Mouse (Mus musculus): ENCODE results near the gene Ptpa. TPM values are rescaled to one million over a fixed set of nuclear protein-coding genes. Genes with fewer than 3 reads are reported as not detected.

The Ptpa gene
- polyA plus RNA-seq (2012; rRNA removed) = 167 and 176 TPM in 2 replicates

DNA sequence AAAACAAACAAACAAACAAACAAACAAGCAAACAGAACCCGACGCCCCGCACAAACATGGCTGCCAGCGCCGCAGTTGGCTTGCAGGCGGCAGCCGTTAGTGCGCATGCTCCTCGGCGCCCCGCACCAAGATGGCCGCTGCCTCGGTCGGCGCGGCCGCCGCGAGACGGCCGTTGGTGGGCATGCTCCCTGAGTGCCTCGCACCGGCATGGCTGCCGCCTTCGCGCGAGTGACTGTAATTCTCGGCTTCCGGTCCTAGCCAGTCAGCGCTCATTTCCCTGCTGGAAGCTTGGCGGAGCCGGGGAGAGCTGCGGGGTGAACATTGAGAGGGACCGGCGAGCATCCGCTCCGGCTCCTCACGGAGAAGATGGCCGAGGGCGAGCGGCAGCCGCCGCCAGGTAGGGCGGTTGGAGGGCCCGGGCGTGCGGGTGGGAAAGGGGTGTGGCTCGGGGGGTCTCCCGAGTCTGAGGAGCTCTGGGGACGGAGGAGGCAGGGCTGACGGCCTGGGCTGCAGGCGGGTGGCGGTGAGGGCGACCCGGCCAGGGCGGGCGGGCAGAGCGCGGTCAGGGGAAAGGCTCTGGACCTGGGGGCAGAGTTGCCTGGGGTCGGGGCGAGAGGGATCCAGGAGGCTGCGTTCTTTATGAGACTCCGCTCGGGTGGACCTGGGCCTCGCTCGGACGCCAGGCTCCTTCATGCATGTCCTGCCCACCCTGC is at the start of gene Ptpa:
Gene Ptpa, plus strand, starts transcription at position 104 of the 713 bp plus-strand sequence.
- TF ChIP-seq CTCF (IDR thresholded peaks at IDR 0.05; ENCODE audit: extremely low read depth, insufficient read depth, low read length) (no peak), POLR2A (IDR thresholded peaks at IDR 0.05; ENCODE audit: extremely low read depth, insufficient read depth, low read length) (peak; percentile 85)
- Histone ChIP-seq H3K4me3 (ENCODE audit: insufficient read depth, low read length) (peak within 1 kb of the TSS; percentile 83), H3K27ac (ENCODE audit: insufficient read depth, low read length) (peak within 1 kb of the TSS; percentile 99), H3K4me1 (ENCODE audit: control insufficient read depth, insufficient read depth, low read length) (peaks cover 6% of the 10 kb centered on the region; the same call in 1 of the 2 replicates)

DNA sequence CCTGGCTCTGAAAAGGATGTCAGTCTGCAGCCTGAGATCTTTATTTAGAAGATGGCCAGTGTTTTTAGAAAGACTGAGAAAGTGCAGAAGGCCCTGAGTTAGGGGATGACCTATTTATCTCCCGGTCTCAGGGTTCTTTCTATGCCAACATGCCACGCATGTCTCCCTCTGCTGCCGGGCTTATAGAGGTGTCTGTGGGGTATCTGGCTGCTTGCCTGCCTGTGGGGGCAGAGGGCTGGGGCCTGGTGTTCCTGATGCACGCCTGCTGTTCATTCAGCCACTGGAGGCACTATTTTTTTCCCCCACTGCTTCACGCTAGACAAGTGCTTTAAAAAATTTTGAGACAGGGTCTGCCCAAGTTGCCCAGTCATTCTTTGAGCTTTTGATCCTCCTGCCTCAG is 49.6 kb upstream of the Ptpa start:
- TF ChIP-seq CTCF (IDR thresholded peaks at IDR 0.05; ENCODE audit: extremely low read depth, insufficient read depth, low read length) (no peak), POLR2A (IDR thresholded peaks at IDR 0.05; ENCODE audit: extremely low read depth, insufficient read depth, low read length) (no peak)
- Histone ChIP-seq H3K27ac (ENCODE audit: insufficient read depth, low read length) (no peak overlapping the region), H3K4me1 (ENCODE audit: control insufficient read depth, insufficient read depth, low read length) (peaks cover 4% of the 10 kb centered on the region; the same call in 1 of the 2 replicates), H3K4me3 (ENCODE audit: insufficient read depth, low read length) (no peak overlapping the region; the same call in 1 of the 2 replicates)

DNA sequence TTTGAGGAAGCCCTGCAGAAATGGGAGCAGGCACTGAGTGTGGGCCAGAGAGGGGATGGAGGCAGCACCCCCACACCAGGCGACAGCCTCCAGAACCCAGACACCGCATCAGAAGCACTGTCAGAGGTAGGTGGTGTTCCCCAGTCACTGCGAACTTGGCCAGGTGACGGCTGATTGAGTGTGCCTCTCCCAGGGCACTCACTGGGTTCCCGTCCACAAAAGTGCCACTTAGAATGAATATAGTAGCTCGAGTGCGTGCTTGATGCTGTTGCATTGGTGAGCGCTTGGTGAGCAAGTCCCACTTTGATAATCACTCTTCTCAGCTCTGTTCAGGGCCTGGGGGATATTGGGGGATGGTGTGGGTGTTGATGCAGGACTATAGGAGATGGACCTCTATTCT is 44.3 kb upstream of the Ptpa start:
- Histone ChIP-seq H3K4me3 (ENCODE audit: insufficient read depth, low read length) (no peak overlapping the region), H3K4me1 (ENCODE audit: control insufficient read depth, insufficient read depth, low read length) (no peaks in the 10 kb centered on the region), H3K27ac (ENCODE audit: insufficient read depth, low read length) (no peak overlapping the region)
- TF ChIP-seq CTCF (IDR thresholded peaks at IDR 0.05; ENCODE audit: extremely low read depth, insufficient read depth, low read length) (no peak), POLR2A (IDR thresholded peaks at IDR 0.05; ENCODE audit: extremely low read depth, insufficient read depth, low read length) (no peak)

- Histone ChIP-seq H3K4me1 (ENCODE audit: control insufficient read depth, insufficient read depth, low read length) (no peaks in the 10 kb centered on the region), H3K27ac (ENCODE audit: insufficient read depth, low read length) (no peak overlapping the region), H3K4me3 (ENCODE audit: insufficient read depth, low read length) (no peak overlapping the region)
- TF ChIP-seq POLR2A (IDR thresholded peaks at IDR 0.05; ENCODE audit: extremely low read depth, insufficient read depth, low read length) = no peak
- no peak for TF ChIP-seq CTCF (IDR thresholded peaks at IDR 0.05; ENCODE audit: extremely low read depth, insufficient read depth, low read length)
Observed at GRCm38 (mm10) chr2:30372726-30373125, 43.1 kb upstream of the Ptpa start.

- TF ChIP-seq POLR2A (IDR thresholded peaks at IDR 0.05; ENCODE audit: extremely low read depth, insufficient read depth, low read length) (no peak), CTCF (IDR thresholded peaks at IDR 0.05; ENCODE audit: extremely low read depth, insufficient read depth, low read length) (no peak)
- H3K4me1 ChIP-seq (ENCODE audit: control insufficient read depth, insufficient read depth, low read length) = no peaks in the 10 kb centered on the region
- H3K27ac ChIP-seq (ENCODE audit: insufficient read depth, low read length) = no peak overlapping the region
- H3K4me3 ChIP-seq (ENCODE audit: insufficient read depth, low read length) = no peak overlapping the region
Observed at GRCm38 (mm10) chr2:30375893-30376292, 39.9 kb upstream of the Ptpa start.

GRCm38 (mm10) chr2:30377721-30378120 is 38.1 kb upstream of the Ptpa start:
- peaks cover 2% of the 10 kb centered on the region; the same call in 1 of the 2 replicates for H3K4me1 ChIP-seq (ENCODE audit: control insufficient read depth, insufficient read depth, low read length)
- H3K4me3 ChIP-seq (ENCODE audit: insufficient read depth, low read length) = no peak overlapping the region
- H3K27ac ChIP-seq (ENCODE audit: insufficient read depth, low read length) = no peak overlapping the region
- TF ChIP-seq CTCF (IDR thresholded peaks at IDR 0.05; ENCODE audit: extremely low read depth, insufficient read depth, low read length) (no peak), POLR2A (IDR thresholded peaks at IDR 0.05; ENCODE audit: extremely low read depth, insufficient read depth, low read length) (no peak)

GRCm38 (mm10) chr2:30379307-30379706 is 36.5 kb upstream of the Ptpa start:
- H3K4me3 ChIP-seq (ENCODE audit: insufficient read depth, low read length) = no peak overlapping the region
- H3K4me1 ChIP-seq (ENCODE audit: control insufficient read depth, insufficient read depth, low read length) = peaks cover 2% of the 10 kb centered on the region; the same call in 1 of the 2 replicates
- TF ChIP-seq POLR2A (IDR thresholded peaks at IDR 0.05; ENCODE audit: extremely low read depth, insufficient read depth, low read length) = no peak
- no peak for TF ChIP-seq CTCF (IDR thresholded peaks at IDR 0.05; ENCODE audit: extremely low read depth, insufficient read depth, low read length)
- H3K27ac ChIP-seq (ENCODE audit: insufficient read depth, low read length) = no peak overlapping the region

DNA sequence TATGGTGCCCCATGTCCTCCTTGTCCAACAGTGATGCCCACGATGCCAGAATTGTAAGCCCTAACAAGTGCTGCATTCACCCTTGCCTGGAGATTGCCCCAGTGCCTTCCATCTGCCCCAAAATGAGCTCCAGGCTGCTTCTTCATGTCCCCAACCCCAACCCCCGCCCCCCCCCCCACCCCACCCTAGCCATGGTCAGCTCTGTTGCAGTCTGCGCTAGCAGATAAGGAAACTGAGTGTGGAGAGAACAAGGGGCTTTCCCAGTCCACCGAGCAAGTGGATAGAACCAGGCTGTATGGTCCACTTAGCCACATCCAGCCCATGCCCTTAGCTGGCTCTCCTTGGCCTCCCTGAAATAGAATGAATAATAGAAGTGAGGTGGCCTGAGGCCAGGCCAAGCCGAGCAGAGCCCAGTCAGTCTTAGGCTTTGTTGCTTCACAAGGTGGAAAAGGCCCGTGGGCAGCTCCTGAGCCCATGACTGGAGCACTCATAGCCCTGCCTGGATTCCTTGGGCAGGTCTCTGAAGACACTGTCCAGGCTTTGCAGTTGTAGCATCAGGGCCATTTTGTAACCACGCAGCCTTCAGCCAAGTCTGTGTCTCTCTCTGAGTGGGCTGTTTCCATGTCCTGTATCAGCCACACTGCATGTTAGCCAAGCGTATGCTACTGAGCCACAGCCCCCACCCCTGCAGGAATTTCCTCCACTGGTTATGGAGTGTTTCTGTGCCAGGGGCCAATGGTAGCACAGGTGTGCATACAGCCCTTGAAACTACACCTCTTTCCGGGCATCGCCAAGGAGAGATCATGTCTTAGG is 35.1 kb upstream of the Ptpa start:
- no peak for TF ChIP-seq CTCF (IDR thresholded peaks at IDR 0.05; ENCODE audit: extremely low read depth, insufficient read depth, low read length)
- TF ChIP-seq POLR2A (IDR thresholded peaks at IDR 0.05; ENCODE audit: extremely low read depth, insufficient read depth, low read length) = no peak
- Histone ChIP-seq H3K4me3 (ENCODE audit: insufficient read depth, low read length) (no peak overlapping the region), H3K27ac (ENCODE audit: insufficient read depth, low read length) (no peak overlapping the region), H3K4me1 (ENCODE audit: control insufficient read depth, insufficient read depth, low read length) (peaks cover 2% of the 10 kb centered on the region; the same call in 1 of the 2 replicates)

GRCm38 (mm10) chr2:30381377-30381725 is 34.5 kb upstream of the Ptpa start:
- peaks cover 2% of the 10 kb centered on the region; the same call in 1 of the 2 replicates for H3K4me1 ChIP-seq (ENCODE audit: control insufficient read depth, insufficient read depth, low read length)
- TF ChIP-seq CTCF (IDR thresholded peaks at IDR 0.05; ENCODE audit: extremely low read depth, insufficient read depth, low read length) = no peak
- TF ChIP-seq POLR2A (IDR thresholded peaks at IDR 0.05; ENCODE audit: extremely low read depth, insufficient read depth, low read length) = no peak
- H3K27ac ChIP-seq (ENCODE audit: insufficient read depth, low read length) = no peak overlapping the region
- H3K4me3 ChIP-seq (ENCODE audit: insufficient read depth, low read length) = no peak overlapping the region
